Mouse (Mus musculus) ES-E14 (cell line): ENCODE data around the gene Oxtr. TPM values are rescaled to one million over a fixed set of nuclear protein-coding genes. Genes with fewer than 3 reads are reported as not detected.

Experiments
- DNase-seq: peaks from one replicate; pipeline ENCODE4 v3.0.0-alpha.2; 2013; ENCODE audit warnings: low read depth, low spot score
- H3K27ac ChIP-seq: 2 replicates; pipeline ENCODE4 v1.5.1; 2012; ENCODE audit warnings: low read depth, mild to moderate bottlenecking, low read length, moderate library complexity, mixed read lengths; ENCODE audit not compliant: poor library complexity, insufficient read depth, severe bottlenecking
- H3K36me3 ChIP-seq: 2 replicates; pipeline ENCODE4 v1.6.1; 2012; ENCODE audit warnings: mild to moderate bottlenecking, low read length, moderate library complexity, mixed read lengths; ENCODE audit not compliant: control insufficient read depth, poor library complexity, insufficient read depth, severe bottlenecking
- H3K4me1 ChIP-seq, 2 experiments: fragments of 150-350 bp in 1 of 2; sonication (generic) in 1 of 2; 2 replicates each; pipeline ENCODE4 v1.6.1; 2012; ENCODE audit warnings: low read length in 2 of 2, mild to moderate bottlenecking in 1 of 2, mixed read lengths in 1 of 2; ENCODE audit not compliant: control insufficient read depth in 2 of 2, insufficient read depth in 2 of 2, poor library complexity in 1 of 2
- H3K4me3 ChIP-seq, 2 experiments: fragments of 150-350 bp in 1 of 2; sonication (generic) in 1 of 2; 2 replicates each; pipeline ENCODE4 v1.5.1; 2012; ENCODE audit warnings: low read length in 2 of 2, low read depth in 1 of 2, mild to moderate bottlenecking in 1 of 2, mixed read lengths in 1 of 2; ENCODE audit not compliant: insufficient read depth in 1 of 2, poor library complexity in 1 of 2, severe bottlenecking in 1 of 2
- H3K9ac ChIP-seq: 2 replicates; pipeline ENCODE4 v1.6.1; 2012; ENCODE audit warnings: low read depth, mild to moderate bottlenecking, low read length, mixed read lengths; ENCODE audit not compliant: poor library complexity, insufficient read depth, severe bottlenecking
- H3K9me3 ChIP-seq: fragments of 150-350 bp; sonication (generic); 2 replicates; pipeline ENCODE4 v1.6.1; 2012; ENCODE audit warnings: low read depth, mild to moderate bottlenecking, low read length; ENCODE audit not compliant: control insufficient read depth, insufficient read depth
- CHD2 ChIP-seq: IDR thresholded peaks from 2 replicates; pipeline ENCODE4 v1.6.1; 2014; ENCODE audit warnings: mild to moderate bottlenecking, low read depth, low read length, inconsistent platforms
- HCFC1 ChIP-seq: IDR thresholded peaks from 2 replicates; pipeline ENCODE4 v1.6.1; 2012; ENCODE audit warnings: low read length, inconsistent platforms, borderline replicate concordance; ENCODE audit not compliant: insufficient read depth
- MAFK ChIP-seq: IDR thresholded peaks from 2 replicates; pipeline ENCODE4 v1.6.1; 2014; ENCODE audit warnings: mild to moderate bottlenecking, low read depth, low read length, inconsistent platforms; ENCODE audit not compliant: insufficient read depth
- ZC3H11A ChIP-seq: IDR thresholded peaks from 2 replicates; pipeline ENCODE4 v1.6.1; 2012; ENCODE audit warnings: low read depth, mild to moderate bottlenecking, inconsistent platforms, low read length, borderline replicate concordance
- ZNF384 ChIP-seq: IDR thresholded peaks from 2 replicates; pipeline ENCODE4 v1.6.1; 2012; ENCODE audit warnings: low read depth, low read length, inconsistent platforms
- in situ Hi-C, 2 experiments: fragments of 600-800 bp; cut with MboI; formaldehyde crosslinking; loops; one replicate each; pipeline ENCODE4 v1.15.1; 2025; ENCODE audit warnings: low sequenced_read_pairs in 2 of 2, inconsistent platforms in 1 of 2; ENCODE audit not compliant: unreplicated experiment in 2 of 2
- total RNA-seq: library from RNA; depleted of rRNA; stranded (reverse); fragments of 300-350 nt; gene quantifications from 2 replicates; pipeline ENCODE4 v1.2.3, GENCODE M21; 2012

The Oxtr gene
- total RNA-seq, 1 experiment = 0.04 TPM

GRCm38 (mm10) chr6:112463331-112463730 is 26.4 kb downstream of the Oxtr start:
- DNase-seq = no peak
- no peaks in the 10 kb centered on the region for H3K36me3 ChIP-seq
- TF ChIP-seq ZC3H11A (no peak), MAFK (no peak), HCFC1 (no peak), ZNF384 (no peak), CHD2 (no peak)
- H3K9me3 ChIP-seq = no peaks in the 10 kb centered on the region
- no peak overlapping the region for H3K27ac ChIP-seq
- H3K4me1 ChIP-seq = no peaks in the 10 kb centered on the region
- no peak overlapping the region for H3K4me3 ChIP-seq
- in situ Hi-C loops = no loop called here
- H3K9ac ChIP-seq = no peak overlapping the region

- H3K4me1 ChIP-seq = no peaks in the 10 kb centered on the region
- no peak for TF ChIP-seq HCFC1
- no peak for TF ChIP-seq ZC3H11A
- TF ChIP-seq ZNF384 = no peak
- no peak for TF ChIP-seq MAFK
- TF ChIP-seq CHD2 = no peak
- no peak overlapping the region for H3K4me3 ChIP-seq
- H3K36me3 ChIP-seq = no peaks in the 10 kb centered on the region
- H3K9me3 ChIP-seq = no peaks in the 10 kb centered on the region
- in situ Hi-C loops = no loop called here
- H3K9ac ChIP-seq = no peak overlapping the region
- H3K27ac ChIP-seq = no peak overlapping the region
- DNase-seq = no peak
These were observed 28.3 kb downstream of the Oxtr start for GRCm38 (mm10) chr6:112461459-112461858.

DNA sequence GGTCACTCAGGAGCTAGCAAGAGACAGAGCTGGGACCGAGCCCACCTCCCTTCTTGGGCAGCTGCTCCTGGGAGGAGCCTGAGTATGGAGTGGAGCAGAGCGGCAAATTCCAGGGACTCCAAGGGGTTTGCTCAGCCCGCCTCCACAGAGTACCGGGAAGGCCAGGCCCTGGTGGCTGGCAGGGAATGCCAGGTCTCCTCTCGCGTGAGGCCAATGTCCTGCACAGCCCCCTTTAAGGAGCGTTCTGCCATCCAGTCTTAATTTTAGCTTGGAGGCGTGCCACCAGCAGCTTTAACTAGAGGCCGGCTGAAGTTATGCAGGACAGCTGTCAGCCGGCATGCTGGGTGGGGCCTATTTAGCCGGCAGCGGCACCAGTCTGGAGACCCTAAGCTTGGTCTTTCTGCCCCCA is 30.4 kb downstream of the Oxtr start, which contains the start of gene Cav3:
Cav3 (plus strand) TSS at position 165 of the 409 bp plus-strand sequence.
- H3K27ac ChIP-seq = no peak within 1 kb of the TSS
- H3K36me3 ChIP-seq = no peaks in the 10 kb centered on the region
- no peaks in the 10 kb centered on the region for H3K4me1 ChIP-seq
- TF ChIP-seq CHD2 (no peak), ZNF384 (no peak), HCFC1 (no peak), ZC3H11A (no peak), MAFK (no peak)
- H3K9me3 ChIP-seq = no peaks in the 10 kb centered on the region
- no peak within 1 kb of the TSS for H3K4me3 ChIP-seq
- in situ Hi-C loops = no loop called here
- no peak within 1 kb of the TSS for H3K9ac ChIP-seq
- DNase-seq = no peak

- DNase-seq = no peak
- no peak for TF ChIP-seq HCFC1
- TF ChIP-seq ZC3H11A = no peak
- no peak for TF ChIP-seq ZNF384
- no peak for TF ChIP-seq MAFK
- TF ChIP-seq CHD2 = no peak
- H3K4me1 ChIP-seq = no peaks in the 10 kb centered on the region
- no peak overlapping the region for H3K9ac ChIP-seq
- 0 out of 2 replicates have a peak, but pooled peaks cover under 1% of the 10 kb centered on the region for H3K9me3 ChIP-seq
- no peak overlapping the region for H3K27ac ChIP-seq
- in situ Hi-C loops = no loop called here
- H3K36me3 ChIP-seq = no peaks in the 10 kb centered on the region
- H3K4me3 ChIP-seq = no peak overlapping the region
These were observed 44.1 kb downstream of the Oxtr start for GRCm38 (mm10) chr6:112445675-112446074.

- Histone ChIP-seq H3K9ac (no peak overlapping the region), H3K4me1 (no peaks in the 10 kb centered on the region), H3K36me3 (no peaks in the 10 kb centered on the region), H3K27ac (no peak overlapping the region), H3K4me3 (no peak overlapping the region), H3K9me3 (no peaks in the 10 kb centered on the region)
- TF ChIP-seq ZC3H11A = no peak
- TF ChIP-seq MAFK = no peak
- TF ChIP-seq HCFC1 = no peak
- TF ChIP-seq ZNF384 = no peak
- TF ChIP-seq CHD2 = no peak
- in situ Hi-C loops = no loop called here
- DNase-seq = no peak
These were observed 63.6 kb downstream of the Oxtr start for GRCm38 (mm10) chr6:112426018-112426732.
